Mouse (Mus musculus) monocyte, adult 59 days (primary cell): ENCODE results near the gene Oog2. TPM values are rescaled to one million over a fixed set of nuclear protein-coding genes. Genes with fewer than 3 reads are reported as not detected.

Experiments used
- total RNA-seq, 2 experiments: library from RNA; stranded (reverse); gene quantifications; one replicate each; pipeline ENCODE4 v1.2.4; 2023

Oog2 gene
- total RNA-seq, result not detected

GRCm38 (mm10) chr4:144190419-144190818, at the start of gene Oog2:
TSS of gene Oog2 (plus strand) at chr4:144190719.

GRCm38 (mm10) chr4:144162563-144162962, 28.0 kb upstream of the Oog2 start, which contains the start of gene Oog3:
TSS of gene Oog3 (minus strand) at chr4:144162663.

DNA sequence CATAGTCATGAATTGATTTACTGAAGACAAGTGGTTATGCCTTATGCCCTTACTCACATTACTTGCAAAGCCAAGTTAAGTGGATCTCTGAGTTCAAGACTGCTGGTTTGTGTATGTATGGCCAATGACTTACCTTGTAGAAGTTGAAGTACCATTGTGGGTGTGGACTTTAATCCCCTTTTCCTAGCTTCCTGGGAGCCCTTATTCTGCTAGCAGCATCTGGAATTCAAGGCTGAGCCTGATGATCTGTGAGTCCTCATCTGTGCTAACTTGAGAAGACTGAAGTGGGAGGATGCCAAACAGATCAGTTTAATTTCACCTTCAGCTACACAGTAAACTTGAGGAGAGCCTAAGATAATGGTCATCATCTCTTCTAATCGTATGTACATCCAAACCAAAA, 22.7 kb downstream of the Oog2 start, which contains the start of gene C87977:
Gene C87977 (minus strand): TSS at position 101 of the 400 bp plus-strand sequence.

Other genes with a start within 250 kb of the Oog2 start
- gene Pramef25, start 239.7 kb upstream of the Oog2 start, total RNA-seq, result not detected
- not detected for gene Gm13101, start 223.8 kb upstream of the Oog2 start, total RNA-seq
- not detected for gene Pramef17, start 196.3 kb upstream of the Oog2 start, total RNA-seq
- gene Pramel4, start 131.6 kb upstream of the Oog2 start, total RNA-seq, result not detected
- gene Gm13102, start 84.2 kb upstream of the Oog2 start, total RNA-seq, result not detected
- not detected for gene Oog3, start 28.1 kb upstream of the Oog2 start, total RNA-seq
- gene C87977, start 22.6 kb downstream of the Oog2 start, total RNA-seq, result not detected
- not detected for gene Pramel5, start 89.8 kb downstream of the Oog2 start, total RNA-seq
- gene Gm13128, start 139.5 kb downstream of the Oog2 start, total RNA-seq, result not detected
- not detected for gene Gm13119, start 167.2 kb downstream of the Oog2 start, total RNA-seq
- not detected for gene Pramef20, start 187.2 kb downstream of the Oog2 start, total RNA-seq
- not detected for gene Pramef12, start 217.7 kb downstream of the Oog2 start, total RNA-seq
- not detected for gene 1700012P22Rik, start 248.1 kb downstream of the Oog2 start, total RNA-seq